Mouse (Mus musculus) mesoderm, embryonic 11.5 days (tissue): Measurements from ENCODE around the gene Plxnb2.

ENCODE experiments used
- DNase-seq: peaks from one replicate; pipeline ENCODE4 v3.0.0-alpha.2; 2012; ENCODE audit warnings: low read depth, low spot score

Plxnb2 gene

DNA sequence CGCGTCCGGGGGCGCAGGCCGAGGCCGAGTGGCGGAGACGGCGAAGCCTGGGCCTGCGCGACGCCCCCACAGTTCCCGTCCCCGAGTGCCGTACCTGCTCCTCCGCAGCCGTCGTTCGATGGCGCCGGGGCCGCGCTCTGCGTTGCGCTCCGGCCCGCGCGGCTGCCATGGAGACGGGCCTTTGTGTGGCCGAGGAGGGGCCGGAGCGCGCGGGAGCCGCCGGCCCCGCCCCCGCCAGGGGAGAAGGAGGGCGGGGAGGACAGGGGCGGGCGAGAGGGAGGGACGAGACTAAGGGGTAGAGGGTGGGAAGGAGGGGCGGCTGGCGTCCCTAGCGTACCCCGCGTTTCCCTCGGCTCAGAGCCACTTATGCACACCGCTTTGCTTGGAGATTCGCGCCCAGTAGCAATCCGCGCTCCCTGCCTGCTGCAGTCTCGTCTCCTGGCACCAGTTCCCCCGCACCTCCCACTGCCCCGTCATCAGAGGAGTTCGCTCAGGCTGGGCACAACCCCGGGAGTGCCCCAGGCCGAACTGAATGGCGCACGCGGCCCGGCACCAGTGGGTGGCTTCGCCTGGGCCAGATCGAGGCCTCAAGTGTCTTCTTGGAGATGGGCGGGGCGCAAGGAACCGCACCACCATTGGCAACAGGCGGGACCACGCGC lies at the start of gene Plxnb2:
Gene Plxnb2 (minus strand): TSS at position 218 of the 659 bp plus-strand sequence.
- peak; percentile 90 for DNase-seq

GRCm38 (mm10) chr15:89215611-89216233 lies 35.1 kb upstream of the Plxnb2 start:
- DNase-seq, result no peak

DNA sequence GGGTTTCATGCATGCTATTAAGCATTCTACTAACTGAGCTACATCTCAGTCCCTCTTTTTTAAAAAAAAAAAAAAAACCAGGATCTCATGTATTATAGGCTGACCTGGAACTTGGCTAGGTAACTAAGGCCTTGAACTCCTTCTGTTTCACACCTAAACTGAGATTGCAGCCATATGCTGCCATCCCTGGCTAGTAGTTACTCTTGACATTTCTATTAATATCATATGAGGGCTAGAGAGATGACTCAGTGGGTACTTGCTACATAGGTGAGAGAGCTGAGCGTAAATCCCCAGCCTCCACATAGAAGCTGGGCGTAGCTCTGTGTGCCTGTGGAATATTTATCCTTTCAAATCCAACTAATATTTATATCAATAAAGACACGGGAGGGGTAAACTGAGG lies 34.4 kb upstream of the Plxnb2 start:
- no peak for DNase-seq

- no peak for DNase-seq
Measured at GRCm38 (mm10) chr15:89213517-89213916, 32.9 kb upstream of the Plxnb2 start.

DNA sequence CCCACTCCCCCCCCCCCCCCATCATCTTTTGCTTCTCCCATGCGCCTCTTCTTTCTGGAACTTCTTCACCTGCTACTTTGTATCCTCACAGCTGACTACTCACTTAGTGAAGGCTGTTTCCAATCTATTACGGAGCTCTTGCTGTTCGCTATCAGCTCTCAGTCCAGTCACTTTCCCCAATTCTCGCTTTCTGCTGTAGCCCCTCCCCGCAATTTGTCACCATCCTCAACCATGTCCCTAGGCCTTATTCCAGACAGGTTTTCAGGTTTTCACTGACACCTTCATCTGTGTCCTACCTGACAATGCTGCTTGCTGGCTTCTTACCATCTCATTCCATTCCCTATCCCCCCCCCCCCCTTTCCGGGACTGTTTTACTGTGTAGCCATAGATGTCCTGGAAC lies 31.9 kb upstream of the Plxnb2 start:
- DNase-seq, result no peak

GRCm38 (mm10) chr15:89211716-89212461 lies 31.3 kb upstream of the Plxnb2 start:
- DNase-seq, result peak; percentile 42

DNA sequence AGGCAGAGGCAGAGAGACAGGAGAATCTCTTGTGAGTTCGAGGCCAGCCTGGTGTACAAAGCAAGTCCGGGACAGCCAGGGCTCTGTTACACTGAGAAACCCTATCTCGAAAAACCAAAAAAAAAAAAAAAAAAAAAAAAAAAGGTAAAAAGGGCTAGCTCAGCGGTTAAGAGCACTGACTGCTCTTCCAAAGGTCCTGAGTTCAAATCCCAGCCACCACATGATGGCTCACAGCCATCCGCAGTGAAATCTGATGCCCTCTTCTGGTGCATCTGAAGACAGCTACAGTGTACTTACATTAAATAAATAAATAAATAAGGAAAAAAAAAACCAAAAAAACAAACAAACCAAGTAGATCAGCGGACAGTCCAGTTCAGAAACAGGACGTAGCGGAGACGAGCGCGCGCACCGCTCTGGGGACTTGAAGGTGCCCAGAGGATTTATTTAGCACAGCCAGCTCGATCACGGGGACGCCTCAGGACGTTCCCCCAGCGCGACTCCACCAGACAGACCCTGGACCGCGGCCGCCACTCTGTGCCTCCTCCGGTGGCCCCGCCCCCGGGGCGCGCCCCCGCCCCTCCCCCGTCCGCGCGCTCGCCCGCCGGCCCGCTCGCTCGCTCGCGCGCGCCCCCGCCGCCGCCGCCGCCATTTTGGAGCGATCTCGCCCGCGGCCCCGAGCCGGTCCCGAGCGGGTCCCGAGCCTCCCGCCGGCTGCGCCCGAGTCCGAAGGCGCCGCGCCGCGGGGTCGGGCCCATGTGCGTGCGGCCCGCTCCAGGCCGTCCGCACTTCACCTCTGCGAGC lies 30.5 kb upstream of the Plxnb2 start, which contains the start of gene Ppp6r2:
Gene Ppp6r2 (plus strand): TSS at position 639 of the 801 bp plus-strand sequence.
- DNase-seq, result peak; percentile 80

DNA sequence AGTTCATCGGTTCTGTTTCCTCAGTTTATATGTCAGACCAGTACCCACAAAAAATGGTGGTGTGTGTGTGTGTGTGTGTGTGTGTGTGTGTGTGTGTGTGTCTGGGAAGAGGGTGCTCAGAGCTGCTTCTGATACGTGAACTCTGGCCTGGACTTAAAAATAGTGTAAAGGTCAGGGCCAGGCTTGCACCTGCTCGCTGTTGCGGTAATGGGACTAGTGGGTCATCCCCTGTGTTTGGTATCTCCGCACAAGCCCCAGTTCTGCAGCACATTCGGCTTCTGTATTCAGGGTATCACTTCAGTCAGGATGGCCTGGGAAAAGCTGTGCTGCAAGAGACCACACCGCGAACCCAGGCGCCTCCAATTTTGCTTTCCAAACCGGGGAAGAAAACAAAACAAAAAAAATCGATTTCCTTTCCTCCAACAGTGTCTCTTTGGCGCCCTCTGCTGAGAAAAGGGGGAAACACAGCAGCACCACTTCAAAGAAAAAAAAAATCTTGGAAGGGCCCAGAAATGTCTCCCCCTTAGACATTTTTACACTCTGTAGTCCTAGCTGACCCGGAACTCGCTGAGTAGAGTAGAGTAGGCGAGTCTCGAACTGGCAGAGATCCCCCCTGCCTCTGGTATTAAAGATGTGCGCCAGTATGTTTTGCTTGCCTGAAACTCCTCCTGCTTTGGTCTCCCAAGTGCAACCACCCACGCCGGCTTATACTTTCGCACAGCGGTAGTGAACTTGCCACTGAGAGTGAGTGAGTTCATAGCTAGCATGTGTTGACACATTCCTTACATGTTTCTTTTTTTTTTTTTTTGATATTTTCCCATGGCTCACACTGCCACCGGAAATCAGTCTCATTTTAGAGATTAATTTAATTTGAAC lies 29.5 kb upstream of the Plxnb2 start:
- peak; percentile 91 for DNase-seq

DNA sequence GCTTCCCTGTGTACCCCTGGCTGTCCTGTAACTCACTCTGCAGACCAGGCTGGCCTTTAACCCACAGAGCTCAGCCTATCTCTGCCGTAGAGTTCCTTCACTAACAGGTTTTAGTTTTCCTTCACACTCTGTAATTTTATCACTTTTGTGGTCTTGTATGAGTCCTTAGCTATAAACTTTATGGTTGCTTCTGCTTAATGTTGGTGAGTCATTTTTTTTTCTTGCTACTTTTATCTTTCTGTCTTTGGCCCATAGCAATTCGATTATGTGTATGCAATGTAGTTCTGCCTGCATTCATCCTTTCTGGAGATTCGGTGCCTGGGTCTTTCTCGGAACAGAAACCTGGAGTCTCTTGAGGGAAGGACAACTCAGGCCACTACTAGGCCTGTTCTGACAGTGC lies 26.9 kb upstream of the Plxnb2 start:
- DNase-seq, result no peak

DNA sequence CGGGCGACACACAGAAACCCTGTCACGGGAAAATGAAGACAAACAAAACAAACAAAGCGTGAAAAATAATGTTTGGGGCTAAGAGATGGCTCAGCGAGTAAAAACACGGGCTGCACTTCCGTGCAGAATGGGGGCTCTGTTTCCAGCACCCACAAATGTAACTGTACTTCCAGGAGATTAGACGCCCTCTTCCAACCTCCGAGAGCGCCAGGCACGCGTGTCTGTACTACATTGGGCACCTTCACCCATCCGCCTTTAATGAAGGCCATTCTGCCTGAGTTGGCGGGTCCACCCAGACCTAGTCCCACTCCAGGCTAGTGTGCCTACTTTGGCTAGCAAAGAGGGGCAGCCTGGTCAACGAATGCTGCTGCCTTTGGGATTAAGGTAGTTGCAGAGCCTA lies 16.5 kb upstream of the Plxnb2 start:
- no peak for DNase-seq

- peak; percentile 96 for DNase-seq
Measured at GRCm38 (mm10) chr15:89196313-89196706, 15.7 kb upstream of the Plxnb2 start, which contains the start of gene Dennd6b. Dennd6b (minus strand) TSS chr15:89196496.

- DNase-seq, result peak; percentile 90
Measured at GRCm38 (mm10) chr15:89195690-89196312, 15.2 kb upstream of the Plxnb2 start.

GRCm38 (mm10) chr15:89195261-89195681 lies 14.7 kb upstream of the Plxnb2 start:
- peak; percentile 80 for DNase-seq

DNA sequence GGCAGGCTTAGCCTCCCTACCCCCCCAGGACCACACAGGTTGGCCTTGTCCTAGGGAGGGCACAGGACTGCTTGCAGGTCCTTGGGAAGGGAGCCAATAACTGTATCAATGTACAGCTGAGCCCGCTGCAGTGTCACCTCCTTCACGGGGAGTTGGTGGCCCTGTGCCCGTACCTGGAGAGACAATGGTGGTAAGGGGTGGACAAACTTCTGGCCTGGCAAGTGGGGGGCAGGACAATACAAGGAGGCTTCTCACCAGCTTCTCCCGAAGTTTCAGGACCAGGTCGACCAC lies 4.3 kb upstream of the Plxnb2 start:
- no peak for DNase-seq

DNA sequence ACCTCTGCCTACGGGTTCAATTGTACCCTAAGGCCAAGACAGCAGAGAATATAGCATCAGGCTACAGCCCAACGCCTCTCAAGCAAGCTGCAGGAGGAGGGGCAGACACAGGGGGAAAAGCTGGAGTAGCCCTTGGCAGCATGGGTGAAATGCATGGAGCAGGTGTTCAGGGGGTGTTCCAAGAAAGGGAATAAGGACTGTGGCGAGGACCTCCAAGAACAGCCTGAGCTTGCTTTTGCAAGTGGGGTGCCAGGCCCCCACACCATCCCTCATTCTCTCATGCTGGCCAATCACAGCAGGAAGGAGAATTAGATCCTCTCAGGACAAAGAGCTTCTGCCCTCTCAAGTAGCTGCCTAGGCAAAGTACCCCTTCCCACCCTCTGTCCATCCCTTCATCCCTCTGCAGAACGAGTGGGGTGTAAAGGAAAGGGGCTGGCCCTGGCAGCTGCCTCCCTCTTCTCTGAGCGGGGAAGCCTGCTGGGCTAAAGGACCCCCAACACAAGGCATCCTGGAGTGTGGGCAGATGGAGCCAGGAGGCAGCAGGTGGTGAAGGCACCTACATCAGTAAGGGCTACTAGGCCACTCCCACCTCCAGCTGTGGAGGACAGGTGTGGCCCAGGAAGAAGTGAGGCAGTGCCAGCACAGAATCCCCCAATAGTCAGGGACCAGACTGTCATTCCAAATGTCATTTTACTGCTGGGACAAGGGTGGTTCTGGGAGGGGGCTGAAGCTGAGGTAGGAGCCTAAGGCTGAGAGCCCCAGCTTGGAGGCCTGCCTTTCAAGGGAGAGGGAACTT lies 3.8 kb upstream of the Plxnb2 start:
- DNase-seq, result no peak

DNA sequence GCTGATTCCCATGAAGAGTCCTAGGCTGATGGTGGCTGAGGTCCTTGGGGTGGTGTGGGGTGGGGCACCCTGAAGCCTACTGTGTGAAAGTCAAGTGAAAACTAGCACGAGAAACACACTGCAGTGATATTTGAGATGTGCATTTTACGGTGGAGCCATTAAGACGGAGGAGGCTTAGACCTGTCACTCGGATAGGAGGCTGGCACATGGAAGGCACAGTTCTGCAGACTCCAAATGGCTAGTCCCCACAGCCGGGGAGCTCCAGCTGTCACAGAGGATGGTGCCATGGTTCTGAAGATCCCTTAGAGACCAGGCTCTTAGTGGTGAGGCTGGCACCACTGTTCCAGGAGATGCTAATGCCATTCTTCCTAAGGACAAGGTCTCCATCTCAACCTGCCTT lies 2.3 kb upstream of the Plxnb2 start:
- no peak for DNase-seq

DNA sequence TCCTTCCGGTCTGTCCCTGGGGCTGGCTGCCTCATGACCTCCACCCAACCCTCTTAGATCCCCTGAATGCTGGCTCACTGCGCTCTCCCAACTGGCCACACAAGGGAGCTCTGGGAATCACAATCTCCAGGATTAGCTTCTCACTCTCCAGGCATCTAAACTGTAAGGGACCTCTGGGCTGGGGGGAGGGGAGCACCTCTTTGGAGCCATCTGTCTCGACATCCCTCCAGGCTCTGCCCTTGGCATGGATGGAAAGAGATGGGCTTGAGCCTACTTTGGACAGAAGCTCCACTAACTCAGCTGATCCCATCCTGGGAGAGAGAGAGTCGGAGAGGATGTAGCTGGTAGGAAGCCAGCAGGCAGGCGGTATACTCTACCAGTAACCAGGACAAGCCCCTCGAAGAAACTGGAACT lies 1.7 kb upstream of the Plxnb2 start:
- DNase-seq, result peak; percentile 39

- DNase-seq, result no peak
Measured at GRCm38 (mm10) chr15:89181561-89182270, 1.1 kb upstream of the Plxnb2 start.

DNA sequence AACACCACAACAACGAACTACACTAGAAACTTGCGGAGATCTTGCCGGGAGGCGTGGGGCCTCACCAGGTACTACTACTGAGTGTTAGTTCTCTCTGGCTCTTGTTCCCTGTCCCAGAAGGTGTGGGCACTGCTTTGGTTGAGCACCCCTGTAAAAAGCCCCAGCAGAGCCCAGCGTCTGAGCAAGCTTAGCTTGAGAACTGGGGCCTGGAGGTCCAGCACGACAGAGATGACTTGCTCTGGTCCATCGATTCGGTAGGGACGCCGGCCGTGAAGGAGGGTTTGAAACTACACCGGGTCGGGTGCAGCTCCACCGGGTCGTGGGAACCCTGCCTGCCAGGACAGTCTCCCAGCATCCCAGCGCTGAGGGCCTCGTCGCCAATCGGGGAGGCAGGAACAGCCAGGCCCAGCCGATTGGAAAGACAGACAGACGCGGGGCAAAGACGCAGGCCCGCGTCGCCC lies 477 bp downstream of the Plxnb2 start:
- peak; percentile 13 for DNase-seq
